Mouse (Mus musculus): Measurements from ENCODE around the gene C130050O18Rik.

DNA sequence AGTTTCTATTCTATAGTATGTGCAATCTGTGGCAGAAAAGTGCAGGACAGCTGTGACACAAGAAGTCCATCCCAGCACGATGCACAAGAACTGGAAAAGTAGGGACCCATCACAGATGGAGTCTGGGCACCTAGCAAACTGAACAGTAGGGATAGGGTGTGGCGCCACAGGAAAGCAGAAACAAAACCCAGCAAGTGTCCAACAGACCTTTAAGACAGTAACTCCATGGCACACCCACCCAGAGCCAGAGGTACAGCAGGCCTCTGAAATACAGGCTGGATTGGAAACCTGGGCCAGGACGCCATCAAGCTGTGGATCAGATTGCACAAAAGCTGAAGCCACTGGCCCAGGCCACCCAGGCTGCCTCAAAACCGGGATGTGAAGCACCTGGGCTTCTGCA lies 37.9 kb downstream of the C130050O18Rik start:
- TF ChIP-seq POLR2A (IDR thresholded peaks at IDR 0.05; ENCODE audit: borderline replicate concordance, extremely low read depth, low read depth, low read length), result no peak
- TF ChIP-seq CTCF (IDR thresholded peaks at IDR 0.05; ENCODE audit: insufficient read depth, low read length), result no peak

Measured in lung, adult 2 months (tissue).